Mouse (Mus musculus) CH12.LX (cell line): Measurements from ENCODE around the gene Nim1k. TPM values are rescaled to one million over a fixed set of nuclear protein-coding genes. Genes with fewer than 3 reads are reported as not detected.

ENCODE experiments used
- polyA plus RNA-seq: library from polyadenylated mRNA; unstranded; fragments of >175 nt; gene quantifications from 2 replicates; pipeline ENCODE4 v1.2.1, GENCODE M21; 2012; ENCODE audit warnings: low read depth; ENCODE audit not compliant: insufficient read length
- total RNA-seq, 2 experiments: library from RNA; depleted of rRNA; stranded (reverse); fragments of 300-350 nt in 1 of 2; fragments of >200 nt in 1 of 2; gene quantifications; 2 replicates each; pipeline ENCODE4 v1.2.3; 2012 to 2014

Gene Nim1k
- total and polyA plus RNA-seq, 3 experiments = 0.04 to 0.16 (median 0.09) TPM

Other genes with a start within 250 kb of the Nim1k start
- gene Ccl28, start 132.1 kb downstream of the Nim1k start, total RNA-seq (2012; rRNA removed) = 0.04 TPM in 2 replicates
- 0.22 and 0.27 TPM in 2 replicates for gene Ccl28, start 132.1 kb downstream of the Nim1k start, total RNA-seq (2014; rRNA removed)
- 0.10 and 0.11 TPM in 2 replicates for gene Ccl28, start 132.1 kb downstream of the Nim1k start, polyA plus RNA-seq
- gene Hmgcs1, start 65.5 kb downstream of the Nim1k start, total RNA-seq (2012; rRNA removed) = 57.6 and 61.2 TPM in 2 replicates
- gene Hmgcs1, start 65.5 kb downstream of the Nim1k start, total RNA-seq (2014; rRNA removed) = 175 and 225 TPM in 2 replicates
- 105 and 119 TPM in 2 replicates for gene Hmgcs1, start 65.5 kb downstream of the Nim1k start, polyA plus RNA-seq
- gene Zfp131, start 35.0 kb upstream of the Nim1k start, total RNA-seq (2012; rRNA removed) = 31.3 and 35.9 TPM in 2 replicates
- 61.4 and 70.6 TPM in 2 replicates for gene Zfp131, start 35.0 kb upstream of the Nim1k start, total RNA-seq (2014; rRNA removed)
- gene Zfp131, start 35.0 kb upstream of the Nim1k start, polyA plus RNA-seq = 42.6 and 49.3 TPM in 2 replicates
- not detected in 2 replicates for gene AF067063, start 74.3 kb upstream of the Nim1k start, total RNA-seq (2012; rRNA removed)
- gene AF067063, start 74.3 kb upstream of the Nim1k start, total RNA-seq (2014; rRNA removed) = not detected in 2 replicates
- gene AF067063, start 74.3 kb upstream of the Nim1k start, polyA plus RNA-seq = not detected in 2 replicates
- not detected in 2 replicates for gene D13Ertd608e, start 80.1 kb upstream of the Nim1k start, total RNA-seq (2012; rRNA removed)
- not detected in 2 replicates for gene D13Ertd608e, start 80.1 kb upstream of the Nim1k start, total RNA-seq (2014; rRNA removed)
- gene D13Ertd608e, start 80.1 kb upstream of the Nim1k start, polyA plus RNA-seq = not detected in 2 replicates
- not detected in 2 replicates for gene Tcstv1, start 138.9 kb upstream of the Nim1k start, total RNA-seq (2012; rRNA removed)
- not detected in 2 replicates for gene Tcstv1, start 138.9 kb upstream of the Nim1k start, total RNA-seq (2014; rRNA removed)
- gene Tcstv1, start 138.9 kb upstream of the Nim1k start, polyA plus RNA-seq = not detected in 2 replicates
- 78.3 and 103 TPM in 2 replicates for gene Gm21761, start 173.4 kb upstream of the Nim1k start, total RNA-seq (2012; rRNA removed)
- gene Gm21761, start 173.4 kb upstream of the Nim1k start, total RNA-seq (2014; rRNA removed) = 6.8 and 7.0 TPM in 2 replicates
- gene Gm21761, start 173.4 kb upstream of the Nim1k start, polyA plus RNA-seq = 12.7 and 14.3 TPM in 2 replicates
- 2.4 and 2.9 TPM in 2 replicates for gene B020031M17Rik, start 194.9 kb upstream of the Nim1k start, total RNA-seq (2012; rRNA removed)
- gene B020031M17Rik, start 194.9 kb upstream of the Nim1k start, total RNA-seq (2014; rRNA removed) = 0.88 TPM in 1 of 2 replicates, not detected in the other
- gene B020031M17Rik, start 194.9 kb upstream of the Nim1k start, polyA plus RNA-seq = 1.7 and 1.9 TPM in 2 replicates